Mouse (Mus musculus): ENCODE data around the gene Epb41l4b. TPM values are rescaled to one million over a fixed set of nuclear protein-coding genes. Genes with fewer than 3 reads are reported as not detected.

Gene Epb41l4b
- polyA plus RNA-seq, 1 experiment from 2014 or later, result 2.3 TPM

DNA sequence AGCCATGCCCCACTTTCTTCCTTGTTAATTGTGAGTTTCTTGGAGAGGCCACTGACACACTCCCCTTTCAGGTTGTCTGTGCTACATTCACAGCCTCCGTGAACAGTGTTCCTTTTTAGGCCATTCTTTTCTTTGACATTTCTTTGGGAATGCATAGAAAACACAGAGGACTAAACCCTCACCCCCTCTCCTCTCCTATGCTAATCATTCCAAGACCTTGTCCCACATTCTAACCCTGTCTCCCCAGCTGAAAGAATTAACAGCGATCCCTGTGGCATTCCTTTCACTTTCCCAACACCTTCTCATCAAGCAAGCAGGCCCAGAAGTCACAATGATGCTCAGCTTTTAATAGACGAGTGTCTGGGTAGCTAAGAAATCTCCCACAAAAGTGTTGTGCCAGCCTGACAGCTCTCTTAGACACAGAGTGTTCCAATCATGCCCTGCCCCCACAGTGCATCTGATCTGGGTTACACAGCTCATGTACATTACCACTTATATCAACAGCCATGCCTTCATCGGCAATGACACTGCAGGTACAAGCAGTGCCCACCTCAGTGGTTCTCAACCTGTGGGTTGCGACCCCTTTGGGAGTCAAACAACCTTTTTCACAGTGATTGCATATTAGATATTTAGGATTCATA lies 93.8 kb downstream of the Epb41l4b start:
- Histone ChIP-seq H3K9ac (ENCODE audit: low read depth, low read length) (no peak overlapping the region), H3K27me3 (replicated peaks; ENCODE audit: control insufficient read depth, insufficient read depth, low read length) (no peaks in the 10 kb centered on the region), H3K4me1 (replicated peaks; ENCODE audit: control insufficient read depth, insufficient read depth, low read length) (no peaks in the 10 kb centered on the region), H3K27ac (ENCODE audit: low read depth, low read length) (no peak overlapping the region), H3K36me3 (ENCODE audit: control insufficient read depth, insufficient read depth, low read length) (no peaks in the 10 kb centered on the region), H3K4me3 (ENCODE audit: low read depth, low read length) (no peak overlapping the region), H3K4me2 (no peak overlapping the region), H3K9me3 (ENCODE audit: control insufficient read depth, low read length) (no peaks in the 10 kb centered on the region)
- WGBS, result 71% methylated on average over 5 of the region's 5 CpGs
- DNase-seq (ENCODE audit: low spot score) (no peak), ATAC-seq (replicated peaks; ENCODE audit: low FRiP score) (no peak)

DNA sequence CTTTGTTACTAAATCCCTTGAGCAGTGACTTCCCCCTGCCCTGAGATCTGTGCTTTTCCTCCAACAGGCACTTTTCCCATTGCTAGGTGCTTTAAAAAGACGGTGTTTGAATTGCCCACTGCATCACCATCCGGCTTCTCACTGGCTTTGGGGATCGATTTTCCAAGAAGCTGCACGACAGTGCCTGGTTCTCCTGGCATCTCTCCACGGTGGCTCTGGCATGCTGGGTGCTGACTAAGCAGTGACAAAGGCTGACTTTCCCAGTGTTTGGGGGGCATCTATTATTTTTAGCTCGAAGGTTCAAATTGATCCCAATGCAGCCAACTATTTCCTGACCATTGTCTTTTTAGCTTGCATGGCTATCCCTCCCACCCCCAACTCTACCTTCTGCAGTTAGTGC lies 94.7 kb downstream of the Epb41l4b start:
- Histone ChIP-seq H3K4me2 (no peak overlapping the region), H3K9me3 (ENCODE audit: control insufficient read depth, low read length) (no peaks in the 10 kb centered on the region), H3K4me3 (ENCODE audit: low read depth, low read length) (no peak overlapping the region), H3K9ac (ENCODE audit: low read depth, low read length) (no peak overlapping the region), H3K36me3 (ENCODE audit: control insufficient read depth, insufficient read depth, low read length) (no peaks in the 10 kb centered on the region), H3K27me3 (replicated peaks; ENCODE audit: control insufficient read depth, insufficient read depth, low read length) (no peaks in the 10 kb centered on the region), H3K27ac (ENCODE audit: low read depth, low read length) (no peak overlapping the region), H3K4me1 (replicated peaks; ENCODE audit: control insufficient read depth, insufficient read depth, low read length) (no peaks in the 10 kb centered on the region)
- DNase-seq (ENCODE audit: low spot score), result no peak
- 58% methylated on average over 6 of the region's 6 CpGs for WGBS
- ATAC-seq (replicated peaks; ENCODE audit: low FRiP score), result no peak

DNA sequence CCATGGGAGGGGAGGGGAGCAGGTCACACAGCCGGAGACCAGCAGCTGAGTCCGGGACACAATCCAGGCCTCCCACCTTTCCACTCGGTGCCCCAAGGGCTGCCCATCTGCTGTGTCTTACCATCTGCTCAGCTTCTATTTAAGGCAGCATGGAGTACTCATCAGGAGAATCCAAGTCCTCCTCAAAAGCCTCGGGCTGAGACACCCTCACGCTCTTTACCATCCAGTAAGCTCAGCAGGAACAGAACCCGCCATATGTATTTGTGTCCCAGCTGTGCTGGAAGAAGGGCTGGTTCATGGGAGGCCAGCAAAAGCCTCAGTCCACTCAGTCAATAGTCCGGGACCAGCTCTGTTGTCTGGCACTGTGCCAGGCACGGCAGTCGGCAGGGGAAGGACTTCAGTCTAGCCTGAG lies 97.1 kb downstream of the Epb41l4b start:
- Histone ChIP-seq H3K36me3 (ENCODE audit: control insufficient read depth, insufficient read depth, low read length) (no peaks in the 10 kb centered on the region), H3K4me1 (replicated peaks; ENCODE audit: control insufficient read depth, insufficient read depth, low read length) (no peaks in the 10 kb centered on the region), H3K27me3 (replicated peaks; ENCODE audit: control insufficient read depth, insufficient read depth, low read length) (no peaks in the 10 kb centered on the region), H3K4me2 (no peak overlapping the region), H3K9ac (ENCODE audit: low read depth, low read length) (no peak overlapping the region), H3K4me3 (ENCODE audit: low read depth, low read length) (no peak overlapping the region), H3K9me3 (ENCODE audit: control insufficient read depth, low read length) (no peaks in the 10 kb centered on the region), H3K27ac (ENCODE audit: low read depth, low read length) (no peak overlapping the region)
- DNase-seq (ENCODE audit: low spot score) (no peak), ATAC-seq (replicated peaks; ENCODE audit: low FRiP score) (no peak)
- 90% methylated on average over 9 of the region's 9 CpGs for WGBS

DNA sequence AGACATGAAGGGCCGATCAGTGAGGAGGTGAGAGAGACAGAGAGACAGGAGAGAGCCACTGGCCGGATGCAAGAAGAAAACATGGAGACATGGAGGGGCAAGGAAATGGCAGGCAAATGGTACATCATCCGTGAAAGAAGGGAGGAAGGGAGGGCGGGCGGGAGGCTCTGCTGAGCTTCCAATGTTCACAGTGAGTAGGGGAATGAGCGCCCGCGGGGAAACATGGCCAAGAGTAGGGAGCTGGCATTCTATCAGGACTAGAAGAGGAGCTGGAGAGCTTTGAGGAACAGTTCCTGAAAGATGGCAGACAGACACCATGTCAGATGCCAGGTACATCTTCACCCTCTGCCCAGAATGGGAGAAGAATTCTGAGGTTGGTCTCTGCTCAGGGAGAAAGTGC lies 99.6 kb downstream of the Epb41l4b start:
- Histone ChIP-seq H3K9me3 (ENCODE audit: control insufficient read depth, low read length) (no peaks in the 10 kb centered on the region), H3K4me1 (replicated peaks; ENCODE audit: control insufficient read depth, insufficient read depth, low read length) (no peaks in the 10 kb centered on the region), H3K36me3 (ENCODE audit: control insufficient read depth, insufficient read depth, low read length) (no peaks in the 10 kb centered on the region), H3K9ac (ENCODE audit: low read depth, low read length) (no peak overlapping the region), H3K4me2 (no peak overlapping the region), H3K4me3 (ENCODE audit: low read depth, low read length) (no peak overlapping the region), H3K27me3 (replicated peaks; ENCODE audit: control insufficient read depth, insufficient read depth, low read length) (no peaks in the 10 kb centered on the region; the same call in 1 of the 2 replicates), H3K27ac (ENCODE audit: low read depth, low read length) (no peak overlapping the region)
- WGBS, result 91% methylated on average over 8 of the region's 8 CpGs
- no peak for DNase-seq (ENCODE audit: low spot score)
- ATAC-seq (replicated peaks; ENCODE audit: low FRiP score), result no peak

DNA sequence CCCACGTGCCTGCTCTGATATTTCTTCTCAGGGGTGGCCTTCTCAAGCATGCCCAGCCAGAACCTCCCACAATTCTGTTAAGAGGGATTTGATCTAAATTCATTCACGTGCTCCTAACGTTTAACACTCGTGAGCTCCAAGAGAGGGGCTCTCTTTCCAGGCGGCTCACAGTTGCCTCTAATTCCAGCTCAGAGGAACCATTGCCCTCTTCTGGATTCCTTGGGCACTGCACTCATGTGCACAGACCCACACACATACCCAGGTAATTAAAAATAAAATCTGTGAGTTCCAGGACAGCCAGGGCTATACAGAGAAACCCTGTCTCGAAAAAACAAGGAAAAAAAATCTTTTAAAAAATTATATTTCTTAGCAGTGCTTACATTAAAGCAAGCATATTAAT lies 101.6 kb downstream of the Epb41l4b start:
- DNase-seq (ENCODE audit: low spot score), result no peak
- no peak overlapping the region for H3K4me3 ChIP-seq (ENCODE audit: low read depth, low read length)
- H3K27ac ChIP-seq (ENCODE audit: low read depth, low read length), result no peak overlapping the region
- no peak for ATAC-seq (replicated peaks; ENCODE audit: low FRiP score)
- no peaks in the 10 kb centered on the region for H3K36me3 ChIP-seq (ENCODE audit: control insufficient read depth, insufficient read depth, low read length)
- no peaks in the 10 kb centered on the region for H3K4me1 ChIP-seq (replicated peaks; ENCODE audit: control insufficient read depth, insufficient read depth, low read length)
- WGBS, result 85% methylated on average over 6 of the region's 6 CpGs
- H3K27me3 ChIP-seq (replicated peaks; ENCODE audit: control insufficient read depth, insufficient read depth, low read length), result no peaks in the 10 kb centered on the region; the same call in 1 of the 2 replicates
- no peak overlapping the region for H3K9ac ChIP-seq (ENCODE audit: low read depth, low read length)
- no peak overlapping the region for H3K4me2 ChIP-seq
- H3K9me3 ChIP-seq (ENCODE audit: control insufficient read depth, low read length), result no peaks in the 10 kb centered on the region

DNA sequence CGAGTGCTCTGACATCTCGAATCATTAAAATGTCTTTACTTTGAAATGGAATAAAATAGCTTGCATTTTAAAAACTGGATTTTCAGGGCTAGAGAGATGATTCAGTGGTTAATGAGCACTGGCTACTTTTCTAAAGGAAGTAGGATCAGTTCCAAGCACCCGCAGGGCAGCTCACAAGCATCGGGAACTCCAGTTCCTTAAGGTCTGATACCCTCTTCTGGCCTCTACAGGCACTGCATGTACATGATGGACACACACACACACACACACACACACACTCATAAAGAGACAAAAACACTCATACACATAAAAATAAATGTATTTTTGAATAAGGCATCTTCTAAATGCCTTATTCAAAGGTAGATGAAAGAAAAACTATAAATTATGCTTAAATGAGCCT lies 102.0 kb downstream of the Epb41l4b start:
- no peak for DNase-seq (ENCODE audit: low spot score)
- no peak overlapping the region for H3K4me3 ChIP-seq (ENCODE audit: low read depth, low read length)
- H3K27ac ChIP-seq (ENCODE audit: low read depth, low read length), result no peak overlapping the region
- no peak overlapping the region for H3K9ac ChIP-seq (ENCODE audit: low read depth, low read length)
- H3K9me3 ChIP-seq (ENCODE audit: control insufficient read depth, low read length), result no peaks in the 10 kb centered on the region
- no peak overlapping the region for H3K4me2 ChIP-seq
- ATAC-seq (replicated peaks; ENCODE audit: low FRiP score), result no peak
- no peaks in the 10 kb centered on the region for H3K36me3 ChIP-seq (ENCODE audit: control insufficient read depth, insufficient read depth, low read length)
- no peaks in the 10 kb centered on the region; the same call in 1 of the 2 replicates for H3K27me3 ChIP-seq (replicated peaks; ENCODE audit: control insufficient read depth, insufficient read depth, low read length)
- 91% methylated on average over 4 of the region's 4 CpGs for WGBS
- no peaks in the 10 kb centered on the region for H3K4me1 ChIP-seq (replicated peaks; ENCODE audit: control insufficient read depth, insufficient read depth, low read length)

DNA sequence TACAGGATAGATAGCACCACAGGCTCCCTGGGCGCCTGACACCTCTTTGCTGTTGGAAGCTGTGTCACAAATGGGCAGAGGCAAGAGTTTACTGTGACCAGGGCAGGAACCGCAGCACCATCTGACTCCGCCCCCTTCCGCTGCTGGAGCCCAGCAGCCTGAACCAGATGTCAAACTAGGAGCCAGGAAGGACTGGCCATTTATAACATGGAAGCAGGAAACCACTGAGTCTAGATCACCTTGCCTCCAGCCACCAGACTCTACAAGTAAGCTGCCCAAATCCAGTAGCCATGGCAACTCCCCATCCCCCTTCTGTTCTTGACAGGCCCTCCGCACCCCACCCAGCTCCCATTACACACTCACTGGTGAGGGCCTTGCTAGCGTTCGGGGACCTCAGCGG lies 102.8 kb downstream of the Epb41l4b start:
- no peaks in the 10 kb centered on the region for H3K9me3 ChIP-seq (ENCODE audit: control insufficient read depth, low read length)
- H3K9ac ChIP-seq (ENCODE audit: low read depth, low read length), result no peak overlapping the region
- no peak overlapping the region for H3K4me3 ChIP-seq (ENCODE audit: low read depth, low read length)
- no peak for DNase-seq (ENCODE audit: low spot score)
- 50% methylated on average over 8 of the region's 8 CpGs for WGBS
- ATAC-seq (replicated peaks; ENCODE audit: low FRiP score), result peak; percentile 45
- H3K4me2 ChIP-seq, result no peak overlapping the region
- no peaks in the 10 kb centered on the region for H3K36me3 ChIP-seq (ENCODE audit: control insufficient read depth, insufficient read depth, low read length)
- no peak overlapping the region for H3K27ac ChIP-seq (ENCODE audit: low read depth, low read length)
- no peaks in the 10 kb centered on the region for H3K4me1 ChIP-seq (replicated peaks; ENCODE audit: control insufficient read depth, insufficient read depth, low read length)
- no peaks in the 10 kb centered on the region; the same call in 1 of the 2 replicates for H3K27me3 ChIP-seq (replicated peaks; ENCODE audit: control insufficient read depth, insufficient read depth, low read length)

DNA sequence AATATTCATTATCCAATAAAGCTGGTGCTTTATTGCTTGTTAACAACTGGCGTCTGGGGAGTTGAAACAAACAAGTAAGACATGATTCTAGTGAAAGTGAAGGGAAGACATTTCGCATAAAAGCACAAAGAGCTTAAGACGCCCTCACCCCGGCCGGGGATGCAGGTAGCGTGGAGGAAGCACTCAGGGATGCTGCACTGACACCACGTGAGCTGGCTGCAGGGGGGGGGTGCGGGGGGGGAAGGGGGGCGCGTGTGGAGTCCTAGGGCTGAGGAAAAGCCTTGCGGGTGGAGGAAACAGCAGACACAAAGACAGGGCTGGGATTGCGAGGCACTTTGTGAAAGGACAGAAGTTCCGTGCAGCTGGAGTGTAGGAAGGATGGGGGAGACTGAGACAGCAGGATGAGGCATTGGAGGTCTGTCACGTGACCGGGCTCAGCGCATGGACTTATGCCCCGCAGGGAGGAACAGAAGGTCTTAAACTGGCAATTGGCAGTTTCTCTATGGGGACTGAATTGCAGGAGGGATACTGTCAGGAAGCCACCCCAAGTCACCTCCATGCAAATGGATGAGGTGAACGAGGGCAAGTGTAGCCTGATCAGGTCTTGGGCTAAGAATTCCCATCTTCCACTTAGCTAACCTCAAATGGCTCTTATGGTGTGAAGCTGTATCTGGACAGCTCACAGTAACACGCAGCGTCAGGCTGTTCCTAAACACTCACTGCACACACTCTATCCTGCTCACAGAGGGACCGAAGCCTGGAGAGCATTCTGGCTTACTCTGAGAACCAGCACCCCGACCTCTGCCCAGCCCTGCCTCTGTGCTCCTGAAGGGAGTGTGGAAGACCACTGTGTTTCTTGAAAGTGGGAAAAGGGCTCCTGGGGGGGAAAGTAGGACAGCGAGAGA lies 103.9 kb downstream of the Epb41l4b start:
- Histone ChIP-seq H3K9me3 (ENCODE audit: control insufficient read depth, low read length) (no peaks in the 10 kb centered on the region), H3K36me3 (ENCODE audit: control insufficient read depth, insufficient read depth, low read length) (no peaks in the 10 kb centered on the region), H3K4me1 (replicated peaks; ENCODE audit: control insufficient read depth, insufficient read depth, low read length) (no peaks in the 10 kb centered on the region), H3K9ac (ENCODE audit: low read depth, low read length) (no peak overlapping the region), H3K4me2 (peak overlapping the region; percentile 36), H3K27me3 (replicated peaks; ENCODE audit: control insufficient read depth, insufficient read depth, low read length) (no peaks in the 10 kb centered on the region; the same call in 1 of the 2 replicates), H3K27ac (ENCODE audit: low read depth, low read length) (no peak overlapping the region), H3K4me3 (ENCODE audit: low read depth, low read length) (no peak overlapping the region)
- 20% methylated on average over 21 of the region's 23 CpGs for WGBS
- DNase-seq (ENCODE audit: low spot score), result peak; percentile 43
- no peak; the same call in 1 of the 2 replicates for ATAC-seq (replicated peaks; ENCODE audit: low FRiP score)

Data from liver, embryonic 11.5 days (tissue).